Mouse (Mus musculus) small intestine, adult 2 months (tissue): ENCODE measurements around the gene Map3k7. TPM values are rescaled to one million over a fixed set of nuclear protein-coding genes. Genes with fewer than 3 reads are reported as not detected.

Source experiments
- H3K27ac ChIP-seq: fragments of 200-500 bp; 2 replicates; pipeline ENCODE4 v1.5.1; 2012; ENCODE audit warnings: low read depth, low read length, control low read depth, inconsistent platforms; ENCODE audit not compliant: insufficient read depth
- H3K27me3 ChIP-seq: fragments of 200-500 bp; 2 replicates; pipeline ENCODE4 v1.6.1; 2012; ENCODE audit warnings: mild to moderate bottlenecking, moderate library complexity, low read length, inconsistent platforms; ENCODE audit not compliant: control insufficient read depth, insufficient read depth
- H3K36me3 ChIP-seq: fragments of 200-500 bp; 2 replicates; pipeline ENCODE4 v1.6.1; 2012; ENCODE audit warnings: mild to moderate bottlenecking, low read length, control low read depth, inconsistent platforms; ENCODE audit not compliant: control insufficient read depth, insufficient read depth
- H3K4me1 ChIP-seq: fragments of 200-500 bp; 2 replicates; pipeline ENCODE4 v1.6.1; 2012; ENCODE audit warnings: low read length, inconsistent platforms, mixed read lengths; ENCODE audit not compliant: control insufficient read depth, insufficient read depth, insufficient read length
- H3K4me3 ChIP-seq: fragments of 200-500 bp; 2 replicates; pipeline ENCODE4 v1.5.1; 2012; ENCODE audit warnings: low read depth, mild to moderate bottlenecking, control low read depth, inconsistent platforms, low read length, moderate library complexity
- CTCF ChIP-seq: fragments of 200-500 bp; IDR thresholded peaks from 2 replicates; pipeline ENCODE4 v1.5.1; 2012; ENCODE audit warnings: low read depth, mild to moderate bottlenecking, control low read depth, inconsistent platforms, low read length, moderate library complexity, mixed read lengths; ENCODE audit not compliant: insufficient replicate concordance, insufficient read length; ENCODE audit errors: extremely low read depth
- POLR2A ChIP-seq: fragments of 200-500 bp; IDR thresholded peaks from 2 replicates; pipeline ENCODE4 v1.6.1; 2012; ENCODE audit warnings: low read depth, mild to moderate bottlenecking, control low read depth, inconsistent platforms, low read length, moderate library complexity
- WGBS: fragments of 180-500 bp; shearing (Covaris S2); methylation state at CpG from one replicate; pipeline ENCODE4 v1.1.7; 2018; 5-methylcytosine and 5-hydroxymethylcytosine counted together
- polyA plus RNA-seq: library from polyadenylated mRNA; depleted of rRNA; stranded (reverse); fragments of >200 nt; gene quantifications from 2 replicates; pipeline ENCODE4 v1.2.3, GENCODE M21; 2012

The Map3k7 gene
- polyA plus RNA-seq, 1 experiment: 26.0 TPM

- Histone ChIP-seq H3K27me3 (no peaks in the 10 kb centered on the region), H3K36me3 (no peaks in the 10 kb centered on the region), H3K4me1 (no peaks in the 10 kb centered on the region), H3K4me3 (no peak overlapping the region), H3K27ac (no peak overlapping the region)
- WGBS: 80% methylated on average over 4 of the region's 4 CpGs
- TF ChIP-seq CTCF: no peak
- no peak for TF ChIP-seq POLR2A
Measured at GRCm38 (mm10) chr4:32062381-32063059, 98.6 kb downstream of the Map3k7 start.

- H3K4me1 ChIP-seq: no peaks in the 10 kb centered on the region
- no peaks in the 10 kb centered on the region for H3K36me3 ChIP-seq
- H3K27me3 ChIP-seq: no peaks in the 10 kb centered on the region
- no peak overlapping the region for H3K4me3 ChIP-seq
- TF ChIP-seq CTCF (no peak), POLR2A (no peak)
- H3K27ac ChIP-seq: no peak overlapping the region
- 74% methylated on average over 3 of the region's 3 CpGs for WGBS
Measured at GRCm38 (mm10) chr4:32063291-32063690, 99.4 kb downstream of the Map3k7 start.
